Mouse (Mus musculus) heart, adult 2 months (tissue): ENCODE measurements at regions not wholly inside any gene's neighbourhood (a gene's known extent, or its start where the extent isn't known, plus 50 kb on each side); places are given as distances from the start of the nearest gene placed in this dataset.

Experiments used
- CTCF ChIP-seq: fragments of 200-600 bp; IDR thresholded peaks from 2 replicates; pipeline ENCODE4 v1.8.1; 2022; ENCODE audit warnings: antibody characterized with exemption, mild to moderate bottlenecking, moderate library complexity
- POLR2A ChIP-seq: fragments of 200-500 bp; IDR thresholded peaks from 2 replicates; pipeline ENCODE4 v1.6.1; 2011; ENCODE audit warnings: mild to moderate bottlenecking, low read depth, low read length, control low read depth; ENCODE audit not compliant: insufficient read depth

GRCm38 (mm10) chr11:24362688-24363035 is 284.8 kb downstream of the Bcl11a start:
- no peak for TF ChIP-seq POLR2A
- TF ChIP-seq CTCF, result no peak
